Comparison of ENCODE assay signal across 8 mouse cellular contexts in genomic region chr1:34432776-34433481, GRCm38 (mm10). TPM values are rescaled to one million over a fixed set of nuclear protein-coding genes. Genes with fewer than 3 reads are reported as not detected.
DNase-seq lines count a peak whose midpoint lies in the region; ATAC-seq lines count a peak whose summit lies in the region.

No protein-coding gene starts in this region.

- peak overlapping the region; percentile 61 for H3K27ac ChIP-seq in embryonic facial prominence, embryonic 12.5 days

- peaks cover 34% of the 10 kb centered on the region for H3K9me3 ChIP-seq in embryonic facial prominence, embryonic 12.5 days

- peak overlapping the region; percentile 43 for H3K4me3 ChIP-seq in embryonic facial prominence, embryonic 12.5 days

- peaks cover 29% of the 10 kb centered on the region for H3K36me3 ChIP-seq in embryonic facial prominence, embryonic 12.5 days
- H3K36me3 ChIP-seq in splenic B cell, adult 2 months (ENCODE audit: control insufficient read depth, insufficient read depth, low read length, poor library complexity, severe bottlenecking), result no peaks in the 10 kb centered on the region; the same call in 1 of the 2 replicates

- no peaks in the 10 kb centered on the region for H3K27me3 ChIP-seq in embryonic facial prominence, embryonic 12.5 days
- no peaks in the 10 kb centered on the region for H3K27me3 ChIP-seq in splenic B cell, adult 2 months (ENCODE audit: control insufficient read depth, insufficient read depth, low read length, poor library complexity, severe bottlenecking)

- peak; percentile 31 for DNase-seq in cerebellum, adult 11 months
- DNase-seq in cerebellum, adult 9-11 months, result no peak
- DNase-seq in R1 (ENCODE audit: low read depth, low spot score), result peak; percentile 67
- DNase-seq in heart, postnatal 36 days, result peak; percentile 28 to 35
- DNase-seq in left cerebral cortex, postnatal 36 days (ENCODE audit: low spot score in 2 of 2), result peak; percentile 38 to 48
- DNase-seq in splenic B cell, adult 2 months (ENCODE audit: low read depth, low spot score), result peak; percentile 59

- H3K9ac ChIP-seq in embryonic facial prominence, embryonic 12.5 days, result peak overlapping the region; percentile 51

- intact Hi-C loops in heart, postnatal 36 days (cut with DNase I), result loop anchor here (5.0 to 10.0 kb wide), 3 partner anchors 316 to 618 kb away; partner anchors contain the start of gene Zfp451
- intact Hi-C loops in left cerebral cortex, postnatal 36 days (cut with DNase I), result loop anchor here (10.0 kb wide), 2 partner anchors 138 to 218 kb away; no protein-coding TSS in a partner anchor

- 6% methylated on average over 35 of the region's 35 CpGs for WGBS in embryonic facial prominence, embryonic 12.5 days

- peak overlapping the region; percentile 61 for H3K4me2 ChIP-seq in embryonic facial prominence, embryonic 12.5 days (replicated peaks)

- H3K4me1 ChIP-seq in embryonic facial prominence, embryonic 12.5 days, result no peaks in the 10 kb centered on the region

- ATAC-seq in embryonic facial prominence, embryonic 12.5 days (ENCODE audit: insufficient number of reproducible peaks, insufficient read depth, low FRiP score, low TSS enrichment), result no peak
- ATAC-seq in megakaryocyte-erythroid progenitor cell, adult 5-6 weeks (replicated peaks; ENCODE audit: low FRiP score, low TSS enrichment, poor library complexity, severe bottlenecking), result peak; percentile 53

RNA-seq across cellular contexts. Expression of gene Ccdc115, which starts 6.5 kb away (rescaled TPM):
- 51.0 and 52.1 TPM in 2 replicates for polyA plus RNA-seq in embryonic facial prominence, embryonic 12.5 days (2016; fragmentation: Nextera tagmentation; extraction: Ambion mirVana)
- 10 to 100 TPM; 14.1 to 15.2 TPM for total RNA-seq in heart, postnatal 36 days (2021)
- 10 to 100 TPM; 15.2 to 16.5 TPM for total RNA-seq in left cerebral cortex, postnatal 36 days (2021)
- 35.9 and 38.8 TPM in 2 replicates for total RNA-seq in megakaryocyte-erythroid progenitor cell, adult 5-6 weeks (2014; fragmentation: Nextera tagmentation)
- total RNA-seq in megakaryocyte-erythroid progenitor cell, adult 5-6 weeks (2017), result 42.1 and 45.4 TPM in 2 replicates

RNA-seq across cellular contexts. Expression of gene Imp4, which starts 6.7 kb away (rescaled TPM):
- polyA plus RNA-seq in embryonic facial prominence, embryonic 12.5 days (2016; fragmentation: Nextera tagmentation; extraction: Ambion mirVana), result 88.4 and 90.3 TPM in 2 replicates
- 10 to 100 TPM; 28.3 to 29.2 TPM for total RNA-seq in heart, postnatal 36 days (2021)
- total RNA-seq in left cerebral cortex, postnatal 36 days (2021), result 10 to 100 TPM; 29.7 to 35.1 TPM
- total RNA-seq in megakaryocyte-erythroid progenitor cell, adult 5-6 weeks (2014; fragmentation: Nextera tagmentation), result 55.7 and 74.9 TPM in 2 replicates
- 27.2 and 31.5 TPM in 2 replicates for total RNA-seq in megakaryocyte-erythroid progenitor cell, adult 5-6 weeks (2017)

RNA-seq across cellular contexts. Expression of gene Ptpn18, which starts 26.6 kb away (rescaled TPM):
- polyA plus RNA-seq in embryonic facial prominence, embryonic 12.5 days (2016; fragmentation: Nextera tagmentation; extraction: Ambion mirVana), result 9.9 and 14.1 TPM in 2 replicates
- 1 to 10 TPM; 4.8 to 5.6 TPM for total RNA-seq in heart, postnatal 36 days (2021)
- 1 to 10 TPM; 3.5 to 6.1 TPM for total RNA-seq in left cerebral cortex, postnatal 36 days (2021)
- 12.5 and 40.1 TPM in 2 replicates for total RNA-seq in megakaryocyte-erythroid progenitor cell, adult 5-6 weeks (2014; fragmentation: Nextera tagmentation)
- total RNA-seq in megakaryocyte-erythroid progenitor cell, adult 5-6 weeks (2017), result 27.3 and 67.9 TPM in 2 replicates
